Mouse (Mus musculus): ENCODE results near the gene Hdac10. TPM values are rescaled to one million over a fixed set of nuclear protein-coding genes. Genes with fewer than 3 reads are reported as not detected.

Hdac10 gene
- polyA plus RNA-seq, 1 experiment from 2014 or later, result 25.8 TPM

DNA sequence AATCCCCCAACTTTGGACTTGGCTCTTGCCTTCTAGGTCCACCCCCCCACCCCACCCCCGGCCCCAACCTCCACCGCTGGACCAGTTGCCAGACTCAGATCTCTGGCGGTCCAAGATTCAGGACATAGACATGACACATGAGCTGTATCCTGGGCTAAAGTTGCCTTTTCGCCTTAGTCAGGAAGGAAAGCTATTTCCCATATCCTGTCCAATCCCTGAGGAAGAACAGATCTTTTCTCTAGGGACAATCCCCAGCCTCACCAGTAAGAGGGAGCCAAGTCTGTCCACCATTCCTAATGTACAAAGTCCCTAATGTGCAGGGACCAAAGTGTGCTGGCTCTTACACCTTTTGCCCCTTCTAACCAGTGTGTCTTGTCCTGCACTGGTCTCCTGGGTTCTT, 13.4 kb upstream of the Hdac10 start:
- Histone ChIP-seq H3K4me1 (ENCODE audit: insufficient read depth, low read length) (peaks cover 36% of the 10 kb centered on the region), H3K36me3 (ENCODE audit: insufficient read depth, low read length) (no peaks in the 10 kb centered on the region), H3K9me3 (ENCODE audit: low read length) (no peaks in the 10 kb centered on the region), H3K27ac (ENCODE audit: low read length) (0 out of 2 replicates have a peak overlapping the region, but pooled peaks have one; percentile 35), H3K4me2 (replicated peaks; ENCODE audit: low read depth, low read length) (no peak overlapping the region), H3K9ac (replicated peaks; ENCODE audit: low read length) (no peak overlapping the region), H3K4me3 (ENCODE audit: low read length) (no peak overlapping the region), H3K27me3 (ENCODE audit: insufficient read depth, low read length) (peaks cover 14% of the 10 kb centered on the region)
- WGBS, result 39% methylated on average over 4 of the region's 4 CpGs
- no peak for ATAC-seq (ENCODE audit: low FRiP score, low TSS enrichment)

DNA sequence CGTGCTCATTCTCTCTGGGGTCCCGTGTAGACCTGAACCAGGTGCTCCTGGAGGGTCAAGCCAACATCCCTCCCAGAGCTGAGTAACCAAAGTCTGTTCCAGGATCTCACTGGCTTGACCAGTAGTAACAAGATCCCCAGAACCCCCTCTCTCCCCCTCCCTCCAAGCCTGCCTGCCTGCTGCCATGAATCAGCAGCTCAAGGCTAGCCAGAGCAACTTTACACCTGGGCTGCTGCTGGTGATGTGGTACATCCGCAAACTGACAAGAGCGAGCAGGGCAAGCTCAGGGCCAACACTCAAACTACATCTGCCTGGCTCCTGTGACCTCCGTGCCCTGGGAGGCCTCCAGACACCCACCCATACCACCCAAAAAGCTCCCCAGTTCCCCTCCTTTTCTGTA, 12.9 kb upstream of the Hdac10 start:
- peaks cover 31% of the 10 kb centered on the region for H3K4me1 ChIP-seq (ENCODE audit: insufficient read depth, low read length)
- no peak overlapping the region for H3K4me3 ChIP-seq (ENCODE audit: low read length)
- H3K27me3 ChIP-seq (ENCODE audit: insufficient read depth, low read length), result peaks cover 14% of the 10 kb centered on the region
- no peaks in the 10 kb centered on the region for H3K36me3 ChIP-seq (ENCODE audit: insufficient read depth, low read length)
- H3K9me3 ChIP-seq (ENCODE audit: low read length), result no peaks in the 10 kb centered on the region
- no peak overlapping the region for H3K9ac ChIP-seq (replicated peaks; ENCODE audit: low read length)
- 9% methylated on average over 5 of the region's 5 CpGs for WGBS
- peak; percentile 4; the same call in 1 of the 2 replicates for ATAC-seq (ENCODE audit: low FRiP score, low TSS enrichment)
- peak overlapping the region; percentile 96 for H3K4me2 ChIP-seq (replicated peaks; ENCODE audit: low read depth, low read length)
- H3K27ac ChIP-seq (ENCODE audit: low read length), result peak overlapping the region; percentile 35; the same call in 1 of the 2 replicates

DNA sequence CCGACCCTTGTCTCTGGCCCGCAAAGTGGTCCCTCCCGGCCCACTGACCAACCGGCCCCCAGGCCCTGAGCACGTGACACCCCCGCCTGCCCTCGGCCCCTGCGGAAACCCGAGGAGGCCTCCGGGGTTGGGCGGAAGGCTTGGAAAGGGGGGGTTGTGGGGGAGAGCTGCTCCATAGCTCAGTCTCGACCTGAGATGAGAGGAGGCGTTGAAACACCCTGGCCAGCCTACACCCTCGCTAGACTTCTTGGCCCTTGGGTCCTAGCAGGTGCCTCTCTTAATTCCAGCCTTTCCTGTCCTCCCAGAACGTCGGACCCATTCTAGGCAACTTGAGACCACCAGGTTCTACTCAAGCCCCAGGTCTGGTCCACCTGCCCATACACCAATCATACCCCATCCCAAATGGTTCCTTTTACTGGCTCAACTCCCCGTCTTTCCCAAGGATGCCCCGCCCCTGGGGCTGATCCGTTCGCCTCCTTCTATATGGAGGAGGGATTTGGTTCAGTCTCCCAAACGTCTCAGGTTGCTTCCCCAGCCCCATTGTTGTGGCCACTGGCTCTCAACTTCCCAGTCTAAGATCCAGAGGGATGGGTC, 12.3 kb upstream of the Hdac10 start, which contains the start of gene Mapk12:
TSS of gene Mapk12 (minus strand) at position 45 of the 594 bp plus-strand sequence.
- Histone ChIP-seq H3K36me3 (ENCODE audit: insufficient read depth, low read length) (no peaks in the 10 kb centered on the region), H3K4me2 (replicated peaks; ENCODE audit: low read depth, low read length) (peak within 1 kb of the TSS; percentile 96), H3K9me3 (ENCODE audit: low read length) (no peaks in the 10 kb centered on the region), H3K9ac (replicated peaks; ENCODE audit: low read length) (peak within 1 kb of the TSS; percentile 68), H3K27me3 (ENCODE audit: insufficient read depth, low read length) (peaks cover 14% of the 10 kb centered on the region), H3K27ac (ENCODE audit: low read length) (peak within 1 kb of the TSS; percentile 36), H3K4me3 (ENCODE audit: low read length) (peak within 1 kb of the TSS; percentile 62), H3K4me1 (ENCODE audit: insufficient read depth, low read length) (peaks cover 27% of the 10 kb centered on the region)
- WGBS, result under 1% methylated on average over 21 of the region's 21 CpGs
- peak; percentile 67 for ATAC-seq (ENCODE audit: low FRiP score, low TSS enrichment)

DNA sequence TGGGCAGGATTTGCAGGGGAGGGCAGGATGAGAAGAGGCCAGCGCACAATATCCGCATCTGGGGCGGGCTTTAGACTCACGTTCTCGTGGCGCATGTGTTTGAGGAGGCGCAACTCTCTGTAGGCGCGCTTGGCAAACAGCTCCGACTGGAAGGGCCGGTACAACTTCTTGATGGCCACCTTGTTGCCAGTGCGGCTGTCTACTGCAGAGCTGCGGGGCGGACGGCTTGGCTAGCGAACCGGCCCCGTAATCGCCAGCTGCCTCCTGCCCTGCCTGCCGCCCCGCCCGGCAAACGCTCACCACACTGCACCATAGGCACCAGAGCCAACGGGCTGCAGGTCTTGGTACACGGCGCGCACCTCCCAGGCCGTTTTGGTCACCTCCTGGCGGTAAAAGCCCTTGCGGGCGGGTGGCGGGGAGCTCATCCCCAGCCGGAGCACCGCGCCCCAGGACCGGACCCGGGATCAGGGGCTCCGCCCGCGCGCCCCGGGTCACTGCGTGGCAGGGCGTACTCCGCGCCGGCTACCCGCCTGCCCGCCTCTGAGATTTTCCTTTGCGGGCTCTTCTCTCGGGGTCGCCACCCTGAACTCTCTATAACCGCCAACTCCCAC, 11.7 kb upstream of the Hdac10 start:
- H3K4me2 ChIP-seq (replicated peaks; ENCODE audit: low read depth, low read length), result peak overlapping the region; percentile 96
- peaks cover 14% of the 10 kb centered on the region for H3K27me3 ChIP-seq (ENCODE audit: insufficient read depth, low read length)
- ATAC-seq (ENCODE audit: low FRiP score, low TSS enrichment), result peak; percentile 25; the same call in 1 of the 2 replicates
- under 1% methylated on average over 53 of the region's 53 CpGs for WGBS
- peak overlapping the region; percentile 62 for H3K4me3 ChIP-seq (ENCODE audit: low read length)
- H3K9me3 ChIP-seq (ENCODE audit: low read length), result no peaks in the 10 kb centered on the region
- peak overlapping the region; percentile 68 for H3K9ac ChIP-seq (replicated peaks; ENCODE audit: low read length)
- H3K36me3 ChIP-seq (ENCODE audit: insufficient read depth, low read length), result no peaks in the 10 kb centered on the region
- peaks cover 27% of the 10 kb centered on the region for H3K4me1 ChIP-seq (ENCODE audit: insufficient read depth, low read length)
- peak overlapping the region; percentile 31 for H3K27ac ChIP-seq (ENCODE audit: low read length)

DNA sequence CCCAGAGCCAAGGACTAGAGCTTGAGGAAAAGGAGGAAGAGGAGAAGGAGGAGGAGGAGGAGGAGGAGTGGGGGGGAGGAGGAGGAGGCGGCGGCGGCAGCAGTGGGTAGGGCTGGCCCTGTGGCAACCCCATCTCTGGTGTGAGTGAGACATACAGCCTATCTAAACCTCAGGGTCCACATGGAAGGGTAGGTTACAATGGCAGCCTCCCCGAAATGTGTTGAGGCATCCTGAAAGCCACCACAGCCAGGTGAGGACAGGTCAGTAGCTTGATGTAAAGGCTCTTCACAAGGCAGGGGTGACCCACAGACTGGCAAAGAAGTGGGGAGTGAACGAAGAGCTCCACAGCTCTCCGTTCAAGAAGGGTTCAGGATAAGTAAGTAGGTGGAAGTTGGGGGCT, 10.0 kb upstream of the Hdac10 start:
- H3K4me3 ChIP-seq (ENCODE audit: low read length), result no peak overlapping the region
- H3K9me3 ChIP-seq (ENCODE audit: low read length), result no peaks in the 10 kb centered on the region
- H3K36me3 ChIP-seq (ENCODE audit: insufficient read depth, low read length), result no peaks in the 10 kb centered on the region
- no peak for ATAC-seq (ENCODE audit: low FRiP score, low TSS enrichment)
- no peak overlapping the region for H3K4me2 ChIP-seq (replicated peaks; ENCODE audit: low read depth, low read length)
- 80% methylated on average over 6 of the region's 6 CpGs for WGBS
- no peak overlapping the region for H3K27ac ChIP-seq (ENCODE audit: low read length)
- no peak overlapping the region for H3K9ac ChIP-seq (replicated peaks; ENCODE audit: low read length)
- peaks cover 27% of the 10 kb centered on the region for H3K4me1 ChIP-seq (ENCODE audit: insufficient read depth, low read length)
- H3K27me3 ChIP-seq (ENCODE audit: insufficient read depth, low read length), result peaks cover 14% of the 10 kb centered on the region

DNA sequence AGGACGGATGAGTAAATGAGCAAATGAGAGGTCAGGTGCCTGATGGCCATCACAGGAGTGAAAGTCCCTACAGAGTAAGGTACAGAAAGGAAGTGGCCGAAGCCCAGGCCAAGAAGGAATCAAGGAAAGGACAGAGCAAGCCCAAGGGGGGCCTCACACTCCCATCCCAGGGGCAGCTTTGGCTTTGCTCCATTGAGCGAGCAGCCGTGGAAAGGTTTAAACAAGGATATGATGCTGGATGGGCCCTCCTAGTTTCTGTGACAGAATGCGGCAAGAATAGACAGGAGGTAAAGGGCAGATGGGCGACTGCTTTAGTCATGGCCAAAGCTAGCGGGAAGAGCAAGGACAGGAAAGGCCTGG, 9.5 kb upstream of the Hdac10 start:
- Histone ChIP-seq H3K4me1 (ENCODE audit: insufficient read depth, low read length) (peaks cover 27% of the 10 kb centered on the region), H3K4me2 (replicated peaks; ENCODE audit: low read depth, low read length) (no peak overlapping the region), H3K36me3 (ENCODE audit: insufficient read depth, low read length) (no peaks in the 10 kb centered on the region), H3K27ac (ENCODE audit: low read length) (no peak overlapping the region), H3K9ac (replicated peaks; ENCODE audit: low read length) (no peak overlapping the region), H3K27me3 (ENCODE audit: insufficient read depth, low read length) (peaks cover 14% of the 10 kb centered on the region), H3K9me3 (ENCODE audit: low read length) (no peaks in the 10 kb centered on the region), H3K4me3 (ENCODE audit: low read length) (no peak overlapping the region)
- WGBS, result 71% methylated on average over 7 of the region's 7 CpGs
- ATAC-seq (ENCODE audit: low FRiP score, low TSS enrichment), result no peak

DNA sequence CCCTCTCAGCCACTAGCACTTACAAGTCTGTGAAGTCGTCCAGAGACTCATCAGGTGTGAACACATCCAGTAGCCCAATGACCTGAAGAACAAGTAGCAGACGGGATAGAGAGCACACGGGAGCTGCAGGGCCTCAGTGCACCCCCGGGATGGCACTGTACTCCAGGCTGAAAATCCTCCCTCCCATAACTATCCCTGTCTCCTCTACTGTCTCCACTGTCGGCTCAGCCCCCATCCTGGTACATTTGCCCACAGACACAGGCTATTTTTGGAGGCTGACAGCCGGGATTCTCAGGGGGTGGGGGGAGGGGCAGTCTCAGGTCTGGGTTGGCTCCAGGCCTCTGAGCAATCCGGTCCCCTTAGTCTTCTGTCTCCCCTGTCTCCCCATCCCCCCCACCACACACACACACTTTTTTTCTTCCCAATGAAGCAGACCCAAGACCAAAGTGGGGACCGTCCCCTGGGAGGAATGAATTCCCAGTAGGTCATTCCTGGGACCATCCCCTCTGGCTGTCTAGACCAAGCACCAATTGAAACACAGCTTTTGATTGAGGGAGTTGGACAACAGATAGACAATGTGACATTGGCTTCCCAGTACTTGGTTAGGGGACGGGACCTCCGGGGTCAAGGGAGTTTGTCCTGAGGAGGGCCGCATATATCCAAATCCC, 9.0 kb upstream of the Hdac10 start:
- WGBS, result 67% methylated on average over 11 of the region's 11 CpGs
- H3K9me3 ChIP-seq (ENCODE audit: low read length), result no peaks in the 10 kb centered on the region
- ATAC-seq (ENCODE audit: low FRiP score, low TSS enrichment), result no peak
- H3K27ac ChIP-seq (ENCODE audit: low read length), result no peak overlapping the region
- no peak overlapping the region for H3K4me3 ChIP-seq (ENCODE audit: low read length)
- H3K27me3 ChIP-seq (ENCODE audit: insufficient read depth, low read length), result peaks cover 14% of the 10 kb centered on the region
- H3K4me1 ChIP-seq (ENCODE audit: insufficient read depth, low read length), result peaks cover 27% of the 10 kb centered on the region
- H3K4me2 ChIP-seq (replicated peaks; ENCODE audit: low read depth, low read length), result no peak overlapping the region
- H3K9ac ChIP-seq (replicated peaks; ENCODE audit: low read length), result no peak overlapping the region
- H3K36me3 ChIP-seq (ENCODE audit: insufficient read depth, low read length), result 0 out of 2 replicates have a peak, but pooled peaks cover 2% of the 10 kb centered on the region

DNA sequence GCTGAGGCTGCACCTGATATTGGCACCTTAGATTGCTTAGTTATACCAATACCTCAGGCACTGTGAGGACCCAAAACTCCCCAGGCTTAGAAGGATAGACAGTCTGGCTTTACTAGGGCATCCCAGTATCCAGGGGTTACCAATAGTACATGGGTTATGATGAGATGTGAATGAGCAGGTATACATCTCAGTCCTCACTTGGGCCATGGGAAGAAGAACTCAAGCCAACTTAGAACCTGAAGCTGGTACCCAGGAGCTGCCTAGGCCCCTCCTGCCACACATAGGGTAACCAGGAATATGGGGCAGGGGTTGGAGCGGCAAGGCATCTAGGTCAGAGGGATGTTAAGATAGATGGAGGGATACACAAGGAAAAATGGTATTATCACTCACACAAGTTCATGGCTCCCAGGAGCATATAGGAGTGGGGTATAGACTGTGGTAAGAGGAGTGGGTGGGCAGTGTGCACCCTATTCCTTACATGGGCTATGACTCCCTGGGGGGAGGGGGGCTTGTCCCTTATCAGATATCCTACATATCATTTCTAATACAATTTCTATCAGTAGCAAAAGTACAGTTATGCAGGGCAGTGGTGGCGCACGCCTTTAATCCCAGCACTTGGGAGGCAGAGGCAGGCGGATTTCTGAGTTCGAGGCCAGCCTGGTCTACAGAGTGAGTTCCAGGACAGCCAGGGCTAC, 8.1 kb upstream of the Hdac10 start:
- H3K4me2 ChIP-seq (replicated peaks; ENCODE audit: low read depth, low read length), result no peak overlapping the region
- H3K9ac ChIP-seq (replicated peaks; ENCODE audit: low read length), result no peak overlapping the region
- peaks cover 14% of the 10 kb centered on the region for H3K27me3 ChIP-seq (ENCODE audit: insufficient read depth, low read length)
- no peak overlapping the region for H3K4me3 ChIP-seq (ENCODE audit: low read length)
- ATAC-seq (ENCODE audit: low FRiP score, low TSS enrichment), result no peak
- no peaks in the 10 kb centered on the region for H3K9me3 ChIP-seq (ENCODE audit: low read length)
- H3K4me1 ChIP-seq (ENCODE audit: insufficient read depth, low read length), result peaks cover 21% of the 10 kb centered on the region
- H3K36me3 ChIP-seq (ENCODE audit: insufficient read depth, low read length), result 0 out of 2 replicates have a peak, but pooled peaks cover 2% of the 10 kb centered on the region
- no peak overlapping the region for H3K27ac ChIP-seq (ENCODE audit: low read length)
- WGBS, result 98% methylated on average over 5 of the region's 5 CpGs

DNA sequence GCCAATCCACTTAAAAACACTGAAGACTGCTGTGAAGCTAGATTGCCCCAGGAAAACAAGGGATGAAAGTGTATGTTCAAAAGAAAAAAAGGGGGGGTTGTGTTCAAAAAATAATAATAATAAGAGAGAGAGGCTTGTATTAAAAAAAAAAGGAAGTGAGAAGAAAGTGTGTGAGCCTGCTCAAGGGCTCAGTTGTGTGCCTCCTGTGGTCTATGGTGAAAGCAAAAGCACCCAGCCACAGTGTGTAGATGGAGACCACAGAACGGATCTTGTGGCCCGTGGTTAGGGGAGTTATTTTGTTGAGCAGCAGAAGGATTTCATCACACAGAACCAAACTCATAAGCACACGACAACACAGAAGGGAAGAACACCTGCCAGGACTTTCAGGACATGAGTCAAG, 2.8 kb upstream of the Hdac10 start:
- no peak for ATAC-seq (ENCODE audit: low FRiP score, low TSS enrichment)
- no peak overlapping the region for H3K9ac ChIP-seq (replicated peaks; ENCODE audit: low read length)
- no peak overlapping the region for H3K27ac ChIP-seq (ENCODE audit: low read length)
- no peaks in the 10 kb centered on the region for H3K27me3 ChIP-seq (ENCODE audit: insufficient read depth, low read length)
- 0 out of 2 replicates have a peak, but pooled peaks cover 2% of the 10 kb centered on the region for H3K36me3 ChIP-seq (ENCODE audit: insufficient read depth, low read length)
- no peak overlapping the region for H3K4me2 ChIP-seq (replicated peaks; ENCODE audit: low read depth, low read length)
- 81% methylated on average over 3 of the region's 3 CpGs for WGBS
- no peaks in the 10 kb centered on the region for H3K9me3 ChIP-seq (ENCODE audit: low read length)
- H3K4me3 ChIP-seq (ENCODE audit: low read length), result no peak overlapping the region
- peaks cover 16% of the 10 kb centered on the region for H3K4me1 ChIP-seq (ENCODE audit: insufficient read depth, low read length)
